Mouse (Mus musculus): Measurements from ENCODE around the gene Mettl13.

Gene Mettl13

GRCm38 (mm10) chr1:162548016-162548916 lies at the start of gene Mettl13:
Gene Mettl13 (minus strand): TSS chr1:162548551.
- DNase-seq (ENCODE audit: low read depth, low spot score), result peak; percentile 84

- DNase-seq (ENCODE audit: low read depth, low spot score), result no peak
Measured at GRCm38 (mm10) chr1:162597379-162598102, 49.2 kb upstream of the Mettl13 start.

- no peak for DNase-seq (ENCODE audit: low read depth, low spot score)
Measured at GRCm38 (mm10) chr1:162590415-162590997, 42.2 kb upstream of the Mettl13 start.

- DNase-seq (ENCODE audit: low read depth, low spot score), result no peak
Measured at GRCm38 (mm10) chr1:162589443-162589842, 41.1 kb upstream of the Mettl13 start.

GRCm38 (mm10) chr1:162588606-162589005 lies 40.3 kb upstream of the Mettl13 start:
- DNase-seq (ENCODE audit: low read depth, low spot score), result no peak

- DNase-seq (ENCODE audit: low read depth, low spot score), result no peak
Measured at GRCm38 (mm10) chr1:162586282-162586681, 37.9 kb upstream of the Mettl13 start.

GRCm38 (mm10) chr1:162582884-162583283 lies 34.5 kb upstream of the Mettl13 start:
- no peak for DNase-seq (ENCODE audit: low read depth, low spot score)

GRCm38 (mm10) chr1:162575098-162575497 lies 26.7 kb upstream of the Mettl13 start:
- DNase-seq (ENCODE audit: low read depth, low spot score), result no peak

- no peak for DNase-seq (ENCODE audit: low read depth, low spot score)
Measured at GRCm38 (mm10) chr1:162570931-162571601, 22.7 kb upstream of the Mettl13 start.

- peak; percentile 79 for DNase-seq (ENCODE audit: low read depth, low spot score)
Measured at GRCm38 (mm10) chr1:162570260-162570748, 22.0 kb upstream of the Mettl13 start, which contains the start of gene Vamp4. Gene Vamp4 (plus strand): TSS chr1:162570515.

- DNase-seq (ENCODE audit: low read depth, low spot score), result no peak
Measured at GRCm38 (mm10) chr1:162567351-162567750, 19.0 kb upstream of the Mettl13 start.

GRCm38 (mm10) chr1:162564992-162565391 lies 16.6 kb upstream of the Mettl13 start:
- no peak for DNase-seq (ENCODE audit: low read depth, low spot score)

- DNase-seq (ENCODE audit: low read depth, low spot score), result no peak
Measured at GRCm38 (mm10) chr1:162563236-162563635, 14.9 kb upstream of the Mettl13 start.

- DNase-seq (ENCODE audit: low read depth, low spot score), result peak; percentile 53
Measured at GRCm38 (mm10) chr1:162554193-162554592, 5.8 kb upstream of the Mettl13 start.

GRCm38 (mm10) chr1:162552956-162553355 lies 4.6 kb upstream of the Mettl13 start:
- DNase-seq (ENCODE audit: low read depth, low spot score), result no peak

GRCm38 (mm10) chr1:162549615-162550283 lies 1.4 kb upstream of the Mettl13 start:
- no peak for DNase-seq (ENCODE audit: low read depth, low spot score)

GRCm38 (mm10) chr1:162548917-162549613 lies 714 bp upstream of the Mettl13 start:
- DNase-seq (ENCODE audit: low read depth, low spot score), result no peak

- DNase-seq (ENCODE audit: low read depth, low spot score), result no peak
Measured at GRCm38 (mm10) chr1:162547607-162548006, 744 bp downstream of the Mettl13 start.

GRCm38 (mm10) chr1:162543231-162543630 lies 5.1 kb downstream of the Mettl13 start:
- no peak for DNase-seq (ENCODE audit: low read depth, low spot score)

Measured in retina, adult 2 months (tissue).